Mouse (Mus musculus) liver, embryonic 11.5 days (tissue): Measurements from ENCODE around the gene Kcnk5. TPM values are rescaled to one million over a fixed set of nuclear protein-coding genes. Genes with fewer than 3 reads are reported as not detected.

Source experiments
- ATAC-seq: fragments of 200-750 bp; cut with Nextera tagmentation; replicated peaks from 2 replicates; pipeline ENCODE4 v1.8.0; 2017; ENCODE audit warnings: moderate number of reproducible peaks, mild to moderate bottlenecking, moderate TSS enrichment, moderate library complexity; ENCODE audit not compliant: low FRiP score
- DNase-seq: peaks from one replicate; pipeline ENCODE4 v3.0.0-alpha.2; 2017; ENCODE audit warnings: low spot score
- H3K27ac ChIP-seq: fragments of 300-500 bp; sonication (generic); 2 replicates; pipeline ENCODE4 v1.5.1; 2014; ENCODE audit warnings: mild to moderate bottlenecking, low read depth, low read length, control low read depth
- H3K27me3 ChIP-seq: fragments of 300-500 bp; sonication (generic); replicated peaks from 2 replicates; pipeline ENCODE4 v1.6.1; 2014; ENCODE audit warnings: low read length, mixed read lengths; ENCODE audit not compliant: control insufficient read depth, insufficient read depth
- H3K36me3 ChIP-seq: fragments of 300-500 bp; sonication (generic); 2 replicates; pipeline ENCODE4 v1.6.1; 2014; ENCODE audit warnings: mild to moderate bottlenecking, low read length, moderate library complexity, mixed read lengths; ENCODE audit not compliant: control insufficient read depth, insufficient read depth
- H3K4me1 ChIP-seq: fragments of 300-500 bp; sonication (generic); replicated peaks from 2 replicates; pipeline ENCODE4 v1.6.1; 2014; ENCODE audit warnings: low read length, mixed read lengths; ENCODE audit not compliant: control insufficient read depth, insufficient read depth
- H3K4me2 ChIP-seq: fragments of 300-500 bp; sonication (generic); 2 replicates; pipeline ENCODE4 v1.6.1; 2014; ENCODE audit warnings: mild to moderate bottlenecking, control low read depth, moderate library complexity
- H3K4me3 ChIP-seq: fragments of 300-500 bp; sonication (generic); 2 replicates; pipeline ENCODE4 v1.5.1; 2014; ENCODE audit warnings: low read depth, low read length, control low read depth
- H3K9ac ChIP-seq: fragments of 300-500 bp; sonication (generic); 2 replicates; pipeline ENCODE4 v1.6.1; 2014; ENCODE audit warnings: low read depth, low read length, control low read depth
- H3K9me3 ChIP-seq: fragments of 300-500 bp; sonication (generic); 2 replicates; pipeline ENCODE4 v1.6.1; 2016; ENCODE audit warnings: low read length, inconsistent platforms, mixed read lengths; ENCODE audit not compliant: control insufficient read depth
- WGBS: fragments of 180-500 bp; shearing (Covaris S2); extraction: QIAGEN DNeasy Blood & Tissue Kit; methylation state at CpG from one replicate; pipeline ENCODE4 v1.1.7; 2014; 5-methylcytosine and 5-hydroxymethylcytosine counted together
- polyA plus RNA-seq: library from polyadenylated mRNA; unstranded; fragments of >200 nt; fragmentation: Nextera tagmentation; extraction: Ambion mirVana; gene quantifications from 2 replicates; pipeline ENCODE4 v1.2.1, GENCODE M21; 2014

Gene Kcnk5
- polyA plus RNA-seq, 1 experiment from 2014 or later: 9.6 TPM

DNA sequence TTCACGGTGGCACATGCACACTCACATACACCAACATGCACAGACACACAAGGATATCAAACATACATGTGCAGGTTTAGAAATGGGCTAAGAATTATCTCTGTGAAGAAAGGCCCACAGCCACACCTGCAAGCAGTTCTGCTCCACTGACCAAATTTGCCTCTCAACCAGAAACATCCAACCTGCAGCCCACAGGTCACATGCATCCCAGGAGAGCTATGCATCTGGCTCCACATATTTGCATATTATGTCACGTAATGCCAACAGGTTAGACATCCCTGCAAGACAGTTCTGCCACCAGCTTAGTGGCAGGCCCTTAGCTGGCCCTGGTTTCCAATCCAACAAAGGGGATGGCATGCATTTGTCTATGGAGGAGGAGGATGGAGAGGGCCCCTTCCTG lies 13.6 kb downstream of the Kcnk5 start:
- ATAC-seq: no peak
- Histone ChIP-seq H3K4me1 (peaks cover 43% of the 10 kb centered on the region), H3K9ac (no peak overlapping the region), H3K27ac (no peak overlapping the region), H3K9me3 (no peaks in the 10 kb centered on the region), H3K4me3 (no peak overlapping the region), H3K27me3 (no peaks in the 10 kb centered on the region), H3K4me2 (no peak overlapping the region), H3K36me3 (no peaks in the 10 kb centered on the region)
- WGBS: 86% methylated on average over 2 of the region's 2 CpGs
- no peak for DNase-seq

DNA sequence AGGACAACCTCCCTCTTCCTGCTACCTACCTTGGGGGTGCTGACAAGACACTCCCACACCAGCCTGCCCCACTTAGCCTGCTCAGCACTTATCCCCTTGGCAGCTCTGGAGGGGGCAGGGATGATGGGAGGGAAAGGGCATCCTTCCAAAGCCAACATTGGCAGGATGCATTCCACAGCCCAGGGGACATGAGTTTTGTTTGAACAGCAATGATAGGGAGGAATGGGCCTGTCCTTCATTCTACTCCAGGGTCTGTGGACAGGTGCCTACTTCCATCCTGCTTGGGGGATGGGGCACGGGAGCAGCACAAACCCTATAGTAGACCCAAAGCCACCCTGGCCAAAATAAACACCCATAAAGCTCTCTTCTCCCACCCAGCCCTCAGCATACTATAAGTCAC lies 16.2 kb downstream of the Kcnk5 start:
- no peaks in the 10 kb centered on the region for H3K9me3 ChIP-seq
- ATAC-seq: no peak
- H3K27ac ChIP-seq: no peak overlapping the region
- H3K4me2 ChIP-seq: no peak overlapping the region
- no peak overlapping the region for H3K4me3 ChIP-seq
- H3K36me3 ChIP-seq: no peaks in the 10 kb centered on the region
- no peak for DNase-seq
- no peak overlapping the region for H3K9ac ChIP-seq
- no peaks in the 10 kb centered on the region for H3K27me3 ChIP-seq
- WGBS: 80% methylated on average over 1 of the region's 1 CpGs
- peaks cover 35% of the 10 kb centered on the region for H3K4me1 ChIP-seq

GRCm38 (mm10) chr14:20164438-20164837 lies 17.2 kb downstream of the Kcnk5 start:
- H3K36me3 ChIP-seq: no peaks in the 10 kb centered on the region
- ATAC-seq: no peak
- no peak for DNase-seq
- H3K4me3 ChIP-seq: no peak overlapping the region
- no peak overlapping the region for H3K9ac ChIP-seq
- H3K9me3 ChIP-seq: no peaks in the 10 kb centered on the region
- WGBS: 75% methylated on average over 7 of the region's 7 CpGs
- peaks cover 35% of the 10 kb centered on the region for H3K4me1 ChIP-seq
- no peaks in the 10 kb centered on the region for H3K27me3 ChIP-seq
- no peak overlapping the region; the same call in 1 of the 2 replicates for H3K4me2 ChIP-seq
- H3K27ac ChIP-seq: no peak overlapping the region

DNA sequence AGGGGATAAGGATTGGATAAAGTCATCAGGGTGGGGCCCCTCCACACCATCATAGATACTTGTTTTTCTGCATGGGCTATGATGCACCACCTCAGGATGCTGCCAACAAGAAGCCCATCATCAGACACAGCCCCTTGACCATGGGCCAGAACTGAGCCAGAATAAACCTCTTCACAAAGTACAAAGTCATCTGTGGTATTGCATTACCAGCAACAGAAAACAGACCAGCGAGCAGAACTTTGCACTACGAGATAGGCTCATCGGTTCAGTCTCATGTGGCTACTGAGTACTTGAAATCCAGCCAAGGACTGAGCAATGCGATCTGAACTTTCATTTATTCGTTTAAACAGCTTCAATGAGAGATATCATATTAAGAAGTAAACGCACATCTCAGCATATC lies 18.9 kb downstream of the Kcnk5 start:
- no peak overlapping the region for H3K4me3 ChIP-seq
- no peaks in the 10 kb centered on the region for H3K36me3 ChIP-seq
- H3K9ac ChIP-seq: no peak overlapping the region
- H3K4me1 ChIP-seq: peaks cover 29% of the 10 kb centered on the region
- 77% methylated on average over 6 of the region's 6 CpGs for WGBS
- DNase-seq (no peak), ATAC-seq (no peak)
- H3K9me3 ChIP-seq: no peaks in the 10 kb centered on the region
- no peak overlapping the region for H3K4me2 ChIP-seq
- no peak overlapping the region for H3K27ac ChIP-seq
- no peaks in the 10 kb centered on the region for H3K27me3 ChIP-seq

DNA sequence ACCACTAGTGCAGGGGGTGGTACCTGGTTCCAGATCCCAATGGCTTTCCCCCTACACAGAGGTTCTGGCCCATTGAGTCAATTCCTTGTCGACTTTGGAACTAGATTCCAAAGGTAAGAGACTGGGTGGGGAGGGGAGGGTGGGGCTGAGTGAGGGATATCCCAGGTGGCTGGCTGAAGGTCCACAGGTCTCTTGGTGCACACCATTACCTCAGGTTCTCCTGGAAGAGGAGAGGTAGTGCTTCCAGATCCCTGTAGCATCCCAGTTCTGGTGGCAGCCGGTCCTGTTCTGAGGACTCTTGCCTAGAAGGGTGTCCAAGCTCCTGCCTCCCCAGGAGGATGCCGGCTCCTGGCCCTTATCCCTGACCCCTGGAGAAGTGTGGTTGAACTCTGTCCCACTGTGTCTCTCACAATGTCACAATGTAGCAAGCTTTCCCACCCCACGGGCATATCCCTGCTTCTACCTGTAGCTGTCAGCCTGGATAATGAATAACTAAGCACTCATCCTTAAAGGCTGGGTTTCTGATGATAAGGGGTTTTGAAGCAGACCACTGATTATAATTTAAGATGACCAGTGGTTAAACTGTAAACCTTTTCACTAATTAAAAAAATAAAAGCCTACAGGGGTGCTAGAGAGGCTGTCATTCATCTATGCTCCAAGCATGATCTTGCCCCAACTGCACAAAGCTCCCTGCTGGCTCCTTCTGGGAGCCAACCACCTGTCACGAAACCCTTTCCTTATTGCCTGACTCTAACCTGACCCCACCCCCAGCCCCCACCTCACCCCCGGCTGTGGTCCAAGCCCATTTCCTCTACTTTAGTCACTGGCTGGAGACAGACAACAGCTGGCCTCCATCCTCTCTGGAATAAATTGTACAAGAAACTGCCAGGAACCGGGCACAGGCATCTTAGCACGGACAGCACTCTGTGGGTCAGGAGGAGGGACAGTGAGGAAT lies 22.6 kb downstream of the Kcnk5 start:
- H3K36me3 ChIP-seq: no peaks in the 10 kb centered on the region
- 62% methylated on average over 8 of the region's 8 CpGs for WGBS
- H3K27me3 ChIP-seq: no peaks in the 10 kb centered on the region
- ATAC-seq (no peak), DNase-seq (no peak)
- peaks cover 31% of the 10 kb centered on the region for H3K4me1 ChIP-seq
- no peak overlapping the region for H3K9ac ChIP-seq
- no peaks in the 10 kb centered on the region for H3K9me3 ChIP-seq
- H3K4me3 ChIP-seq: no peak overlapping the region
- no peak overlapping the region for H3K27ac ChIP-seq
- H3K4me2 ChIP-seq: no peak overlapping the region

DNA sequence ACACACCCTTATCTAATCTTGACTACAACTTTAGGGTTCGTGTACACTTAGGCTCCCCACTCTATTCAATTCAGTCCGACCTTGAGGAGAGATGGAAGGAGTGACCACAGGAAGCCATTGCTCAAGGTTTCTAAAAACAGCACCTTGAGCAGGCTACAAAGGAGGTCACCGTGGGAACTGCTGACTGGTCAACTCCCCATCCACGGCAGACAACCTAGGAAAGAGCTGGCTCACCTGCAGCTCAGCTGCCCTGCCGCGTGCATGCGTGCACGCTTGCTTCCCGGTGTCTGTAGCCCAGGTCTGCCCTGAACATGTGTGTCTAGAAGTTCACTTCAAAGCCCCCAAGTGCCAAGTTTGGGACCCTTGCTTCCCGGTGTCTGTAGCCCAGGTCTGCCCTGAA lies 24.0 kb downstream of the Kcnk5 start:
- H3K9me3 ChIP-seq: no peaks in the 10 kb centered on the region
- ATAC-seq (no peak), DNase-seq (no peak)
- H3K36me3 ChIP-seq: no peaks in the 10 kb centered on the region
- no peak overlapping the region for H3K4me3 ChIP-seq
- H3K4me2 ChIP-seq: no peak overlapping the region
- no peaks in the 10 kb centered on the region for H3K27me3 ChIP-seq
- 65% methylated on average over 10 of the region's 10 CpGs for WGBS
- H3K9ac ChIP-seq: no peak overlapping the region
- H3K27ac ChIP-seq: no peak overlapping the region
- peaks cover 31% of the 10 kb centered on the region for H3K4me1 ChIP-seq

- 73% methylated on average over 10 of the region's 10 CpGs for WGBS
- H3K4me3 ChIP-seq: no peak overlapping the region
- ATAC-seq (no peak), DNase-seq (no peak)
- no peak overlapping the region for H3K27ac ChIP-seq
- H3K36me3 ChIP-seq: no peaks in the 10 kb centered on the region
- H3K27me3 ChIP-seq: no peaks in the 10 kb centered on the region
- peaks cover 26% of the 10 kb centered on the region for H3K4me1 ChIP-seq
- no peak overlapping the region for H3K4me2 ChIP-seq
- H3K9me3 ChIP-seq: no peaks in the 10 kb centered on the region
- H3K9ac ChIP-seq: no peak overlapping the region
Measured at GRCm38 (mm10) chr14:20155718-20156117, 25.9 kb downstream of the Kcnk5 start.

GRCm38 (mm10) chr14:20154937-20155336 lies 26.7 kb downstream of the Kcnk5 start:
- no peaks in the 10 kb centered on the region for H3K27me3 ChIP-seq
- H3K36me3 ChIP-seq: no peaks in the 10 kb centered on the region
- H3K27ac ChIP-seq: no peak overlapping the region
- no peak for ATAC-seq
- no peak for DNase-seq
- no peaks in the 10 kb centered on the region for H3K9me3 ChIP-seq
- no peak overlapping the region for H3K4me3 ChIP-seq
- 82% methylated on average over 4 of the region's 4 CpGs for WGBS
- H3K4me1 ChIP-seq: peaks cover 22% of the 10 kb centered on the region
- H3K9ac ChIP-seq: no peak overlapping the region
- no peak overlapping the region for H3K4me2 ChIP-seq

- WGBS: 46% methylated on average over 7 of the region's 7 CpGs
- no peak for DNase-seq
- no peaks in the 10 kb centered on the region for H3K9me3 ChIP-seq
- no peak overlapping the region for H3K9ac ChIP-seq
- H3K4me3 ChIP-seq: no peak overlapping the region
- no peak overlapping the region for H3K4me2 ChIP-seq
- H3K36me3 ChIP-seq: no peaks in the 10 kb centered on the region
- H3K4me1 ChIP-seq: peaks cover 17% of the 10 kb centered on the region
- H3K27me3 ChIP-seq: no peaks in the 10 kb centered on the region
- peak; percentile 42; the same call in 1 of the 2 replicates for ATAC-seq
- H3K27ac ChIP-seq: no peak overlapping the region
Measured at GRCm38 (mm10) chr14:20154245-20154644, 27.4 kb downstream of the Kcnk5 start.
